Mouse (Mus musculus) lung, adult 2 months (tissue): ENCODE results near the gene Plppr3.

ENCODE experiments used
- CTCF ChIP-seq: fragments of 200-500 bp; IDR thresholded peaks from 2 replicates; pipeline ENCODE4 v1.5.1; 2011; ENCODE audit warnings: mild to moderate bottlenecking, low read length, control low read depth; ENCODE audit not compliant: insufficient read depth
- POLR2A ChIP-seq: fragments of 200-500 bp; IDR thresholded peaks from 2 replicates; pipeline ENCODE4 v1.6.1; 2011; ENCODE audit warnings: low read depth, mild to moderate bottlenecking, control low read depth, low read length, borderline replicate concordance; ENCODE audit errors: extremely low read depth

DNA sequence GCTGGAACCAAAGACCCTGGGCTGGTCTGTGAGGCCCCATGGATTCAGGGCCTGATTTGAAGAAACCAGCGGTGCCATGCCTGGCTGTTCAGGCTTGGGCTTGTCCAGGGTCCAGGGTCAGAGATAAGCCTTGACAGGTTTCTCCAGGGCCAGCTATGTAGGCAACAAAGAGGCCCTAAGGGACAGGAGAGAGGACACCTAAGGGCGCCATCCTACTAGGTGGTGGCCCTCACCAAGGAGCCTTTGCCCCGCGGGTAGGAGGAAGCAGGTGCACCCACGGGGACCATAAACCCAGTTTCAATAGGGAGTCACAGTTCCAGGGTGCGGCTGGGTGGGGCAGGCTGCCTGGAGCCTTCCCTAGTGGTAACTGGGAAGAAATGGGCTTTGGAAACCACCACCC lies 51.4 kb downstream of the Plppr3 start:
- TF ChIP-seq POLR2A, result no peak
- no peak for TF ChIP-seq CTCF
